Mouse (Mus musculus) midbrain, embryonic 11.5 days (tissue): ENCODE data around the gene Cxcr4. TPM values are rescaled to one million over a fixed set of nuclear protein-coding genes. Genes with fewer than 3 reads are reported as not detected.

Experiments used
- ATAC-seq: fragments of 200-750 bp; cut with Nextera tagmentation; 2 replicates; pipeline ENCODE4 v1.8.0; 2017; ENCODE audit warnings: moderate TSS enrichment, moderate library complexity; ENCODE audit not compliant: low FRiP score
- DNase-seq: peaks from one replicate; pipeline ENCODE4 v3.0.0; 2015; ENCODE audit warnings: low spot score; ENCODE audit errors: missing footprints
- H3K27ac ChIP-seq: fragments of 300-500 bp; sonication (generic); 2 replicates; pipeline ENCODE4 v1.5.1; 2014; ENCODE audit warnings: low read depth, low read length
- H3K27me3 ChIP-seq: fragments of 300-500 bp; sonication (generic); 2 replicates; pipeline ENCODE4 v1.6.1; 2014; ENCODE audit warnings: mild to moderate bottlenecking, low read length, moderate library complexity, mixed read lengths; ENCODE audit not compliant: control insufficient read depth, insufficient read depth
- H3K36me3 ChIP-seq: fragments of 300-500 bp; sonication (generic); 2 replicates; pipeline ENCODE4 v1.6.1; 2014; ENCODE audit warnings: mild to moderate bottlenecking, low read length, moderate library complexity, mixed read lengths; ENCODE audit not compliant: control insufficient read depth, insufficient read depth
- H3K4me1 ChIP-seq: fragments of 300-500 bp; sonication (generic); 2 replicates; pipeline ENCODE4 v1.6.1; 2014; ENCODE audit warnings: low read length; ENCODE audit not compliant: control insufficient read depth, insufficient read depth
- H3K4me2 ChIP-seq: fragments of 300-500 bp; sonication (generic); 2 replicates; pipeline ENCODE4 v1.6.1; 2014; ENCODE audit warnings: mild to moderate bottlenecking, moderate library complexity
- H3K4me3 ChIP-seq: fragments of 300-500 bp; sonication (generic); 2 replicates; pipeline ENCODE4 v1.5.1; 2014; ENCODE audit warnings: low read depth, low read length
- H3K9ac ChIP-seq: fragments of 300-500 bp; sonication (generic); 2 replicates; pipeline ENCODE4 v1.6.1; 2014; ENCODE audit warnings: low read length
- H3K9me3 ChIP-seq: fragments of 300-500 bp; sonication (generic); 2 replicates; pipeline ENCODE4 v1.6.1; 2016; ENCODE audit warnings: low read length; ENCODE audit not compliant: control insufficient read depth
- WGBS: fragments of 180-500 bp; shearing (Covaris S2); extraction: QIAGEN DNeasy Blood & Tissue Kit; methylation state at CpG from one replicate; pipeline ENCODE4 v1.1.7; 2014; 5-methylcytosine and 5-hydroxymethylcytosine counted together
- polyA plus RNA-seq: library from polyadenylated mRNA; unstranded; fragments of >200 nt; fragmentation: Nextera tagmentation; extraction: Ambion mirVana; gene quantifications from 2 replicates; pipeline ENCODE4 v1.2.1, GENCODE M21; 2014

Cxcr4 gene
- polyA plus RNA-seq, 1 experiment from 2014 or later, result 22.6 TPM

GRCm38 (mm10) chr1:128622867-128623593, 30.9 kb upstream of the Cxcr4 start:
- Histone ChIP-seq H3K36me3 (no peaks in the 10 kb centered on the region), H3K4me1 (no peaks in the 10 kb centered on the region), H3K4me2 (no peak overlapping the region), H3K4me3 (no peak overlapping the region), H3K9me3 (no peaks in the 10 kb centered on the region), H3K27ac (no peak overlapping the region), H3K9ac (no peak overlapping the region), H3K27me3 (no peaks in the 10 kb centered on the region)
- ATAC-seq, result peak; percentile 38; the same call in 1 of the 2 replicates
- WGBS, result 70% methylated on average over 9 of the region's 9 CpGs
- peak; percentile 79 for DNase-seq

- ATAC-seq (no peak), DNase-seq (peak; percentile 62)
- Histone ChIP-seq H3K36me3 (no peaks in the 10 kb centered on the region), H3K27me3 (no peaks in the 10 kb centered on the region), H3K4me1 (no peaks in the 10 kb centered on the region), H3K27ac (no peak overlapping the region), H3K4me2 (no peak overlapping the region), H3K4me3 (no peak overlapping the region), H3K9me3 (no peaks in the 10 kb centered on the region), H3K9ac (no peak overlapping the region)
- 88% methylated on average over 13 of the region's 13 CpGs for WGBS
Observed at GRCm38 (mm10) chr1:128617654-128618310, 25.7 kb upstream of the Cxcr4 start.

- DNase-seq, result no peak
- Histone ChIP-seq H3K9ac (no peak overlapping the region), H3K27ac (no peak overlapping the region), H3K9me3 (no peaks in the 10 kb centered on the region), H3K4me2 (no peak overlapping the region), H3K4me3 (no peak overlapping the region), H3K4me1 (no peaks in the 10 kb centered on the region), H3K27me3 (no peaks in the 10 kb centered on the region), H3K36me3 (no peaks in the 10 kb centered on the region)
- no peak for ATAC-seq
- 75% methylated on average over 2 of the region's 2 CpGs for WGBS
Observed at GRCm38 (mm10) chr1:128616586-128616985, 24.5 kb upstream of the Cxcr4 start.

- no peak for ATAC-seq
- no peak for DNase-seq
- 87% methylated on average over 2 of the region's 2 CpGs for WGBS
Observed at GRCm38 (mm10) chr1:128615459-128615806, 23.3 kb upstream of the Cxcr4 start.

GRCm38 (mm10) chr1:128614653-128615458, 22.8 kb upstream of the Cxcr4 start:
- WGBS, result 86% methylated on average over 7 of the region's 7 CpGs
- Histone ChIP-seq H3K27me3 (no peaks in the 10 kb centered on the region), H3K9ac (no peak overlapping the region), H3K4me3 (no peak overlapping the region), H3K36me3 (no peaks in the 10 kb centered on the region), H3K27ac (no peak overlapping the region), H3K4me2 (no peak overlapping the region), H3K4me1 (no peaks in the 10 kb centered on the region), H3K9me3 (no peaks in the 10 kb centered on the region)
- DNase-seq (no peak), ATAC-seq (no peak)

More at GRCm38 (mm10) chr1:128615459-128615806, 23.3 kb upstream of the Cxcr4 start:
- Histone ChIP-seq H3K27me3 (no peaks in the 10 kb centered on the region), H3K36me3 (no peaks in the 10 kb centered on the region), H3K27ac (no peak overlapping the region), H3K4me3 (no peak overlapping the region), H3K9me3 (no peaks in the 10 kb centered on the region), H3K9ac (no peak overlapping the region), H3K4me1 (no peaks in the 10 kb centered on the region), H3K4me2 (no peak overlapping the region)

- H3K9me3 ChIP-seq, result no peaks in the 10 kb centered on the region
- no peak overlapping the region for H3K4me3 ChIP-seq
- WGBS, result 74% methylated on average over 6 of the region's 6 CpGs
- no peaks in the 10 kb centered on the region for H3K4me1 ChIP-seq
- no peaks in the 10 kb centered on the region for H3K27me3 ChIP-seq
- no peak for ATAC-seq
- H3K36me3 ChIP-seq, result no peaks in the 10 kb centered on the region
- H3K4me2 ChIP-seq, result no peak overlapping the region
- DNase-seq, result peak; percentile 49
- no peak overlapping the region for H3K27ac ChIP-seq
- no peak overlapping the region for H3K9ac ChIP-seq
Observed at GRCm38 (mm10) chr1:128608119-128608518, 16.0 kb upstream of the Cxcr4 start.

GRCm38 (mm10) chr1:128607423-128607822, 15.3 kb upstream of the Cxcr4 start:
- H3K27me3 ChIP-seq, result no peaks in the 10 kb centered on the region
- DNase-seq, result peak; percentile 60
- no peak overlapping the region for H3K27ac ChIP-seq
- H3K9me3 ChIP-seq, result no peaks in the 10 kb centered on the region
- H3K9ac ChIP-seq, result no peak overlapping the region
- H3K4me3 ChIP-seq, result no peak overlapping the region
- 68% methylated on average over 3 of the region's 3 CpGs for WGBS
- no peak overlapping the region for H3K4me2 ChIP-seq
- H3K4me1 ChIP-seq, result no peaks in the 10 kb centered on the region
- H3K36me3 ChIP-seq, result no peaks in the 10 kb centered on the region
- no peak for ATAC-seq

- Histone ChIP-seq H3K4me2 (no peak overlapping the region), H3K27me3 (no peaks in the 10 kb centered on the region), H3K9me3 (no peaks in the 10 kb centered on the region), H3K9ac (no peak overlapping the region), H3K36me3 (no peaks in the 10 kb centered on the region), H3K27ac (no peak overlapping the region), H3K4me1 (no peaks in the 10 kb centered on the region), H3K4me3 (no peak overlapping the region)
- ATAC-seq (no peak), DNase-seq (no peak)
- WGBS, result 92% methylated on average over 1 of the region's 1 CpGs
Observed at GRCm38 (mm10) chr1:128605794-128606193, 13.7 kb upstream of the Cxcr4 start.
